Mouse (Mus musculus): ENCODE data around the gene Olfr125. TPM values are rescaled to one million over a fixed set of nuclear protein-coding genes. Genes with fewer than 3 reads are reported as not detected.

Gene Olfr125
- total RNA-seq (2021): not detected
- long read RNA-seq, experiment 1: 0 reads
- long read RNA-seq, experiment 2: 0 reads

- DNase-seq (ENCODE audit: low spot score in 2 of 2): no peak
- intact Hi-C loops (cut with DNase I): no loop called here
Measured at GRCm38 (mm10) chr17:37832649-37833048, at the start of gene Olfr125. Gene Olfr125, plus strand, starts transcription at chr17:37832949.

GRCm38 (mm10) chr17:37793229-37793628 lies 39.5 kb upstream of the Olfr125 start, which contains the start of gene Olfr123:
Gene Olfr123, plus strand, starts transcription at chr17:37793529.
- no peak for DNase-seq (ENCODE audit: low spot score in 2 of 2)
- intact Hi-C loops (cut with DNase I): no loop called here

- no peak for DNase-seq (ENCODE audit: low spot score in 2 of 2)
- intact Hi-C loops (cut with DNase I): no loop called here
Measured at GRCm38 (mm10) chr17:37799588-37799987, 33.2 kb upstream of the Olfr125 start, which contains the start of gene Olfr124. Gene Olfr124, plus strand, starts transcription at chr17:37799888.

GRCm38 (mm10) chr17:37847183-37847582 lies 14.4 kb downstream of the Olfr125 start, which contains the start of gene Olfr126:
Gene Olfr126, plus strand, starts transcription at chr17:37847483.
- intact Hi-C loops (cut with DNase I): no loop called here
- no peak for DNase-seq (ENCODE audit: low spot score in 2 of 2)

GRCm38 (mm10) chr17:37863901-37864300 lies 31.2 kb downstream of the Olfr125 start:
- DNase-seq (ENCODE audit: low spot score in 2 of 2): no peak
- intact Hi-C loops (cut with DNase I): no loop called here

- no peak for DNase-seq (ENCODE audit: low spot score in 2 of 2)
- intact Hi-C loops (cut with DNase I): no loop called here
Measured at GRCm38 (mm10) chr17:37869676-37870205, 37.0 kb downstream of the Olfr125 start.

- DNase-seq (ENCODE audit: low spot score in 2 of 2): no peak
- intact Hi-C loops (cut with DNase I): no loop called here
Measured at GRCm38 (mm10) chr17:37873830-37874229, 41.1 kb downstream of the Olfr125 start.

Other genes starting within 250 kb of the Olfr125 start
- gene Olfr114, start 240.2 kb upstream of the Olfr125 start, total RNA-seq (2021): not detected
- gene Olfr115, start 205.8 kb upstream of the Olfr125 start, total RNA-seq (2021): not detected
- not detected for gene Olfr116, start 205.8 kb upstream of the Olfr125 start, total RNA-seq (2021)
- gene Olfr117, start 169.2 kb upstream of the Olfr125 start, total RNA-seq (2021): not detected
- gene Olfr118, start 166.0 kb upstream of the Olfr125 start, total RNA-seq (2021): not detected
- gene Olfr119, start 136.4 kb upstream of the Olfr125 start, total RNA-seq (2021): not detected
- gene Olfr120, start 111.1 kb upstream of the Olfr125 start, total RNA-seq (2021): not detected
- gene Olfr121, start 84.1 kb upstream of the Olfr125 start, total RNA-seq (2021): not detected
- not detected for gene Olfr122, start 64.3 kb upstream of the Olfr125 start, total RNA-seq (2021)
- gene Olfr123, start 39.4 kb upstream of the Olfr125 start, total RNA-seq (2021): not detected
- gene Olfr124, start 33.1 kb upstream of the Olfr125 start, total RNA-seq (2021): not detected
- gene Olfr126, start 14.5 kb downstream of the Olfr125 start, total RNA-seq (2021): not detected
- not detected for gene Olfr127, start 67.5 kb downstream of the Olfr125 start, total RNA-seq (2021)
- not detected for gene Olfr128, start 87.6 kb downstream of the Olfr125 start, total RNA-seq (2021)
- gene Olfr761, start 120.1 kb downstream of the Olfr125 start, total RNA-seq (2021): not detected
- gene Olfr129, start 227.1 kb downstream of the Olfr125 start, total RNA-seq (2021): not detected
- gene Olfr130, start 231.0 kb downstream of the Olfr125 start, total RNA-seq (2021): not detected

Data from left cerebral cortex, postnatal 14 days (tissue).